Mouse (Mus musculus): Measurements from ENCODE around the gene Wasf3.

- TF ChIP-seq CTCF (IDR thresholded peaks at IDR 0.05; ENCODE audit: low read depth, low read length) (no peak), TAL1 (conservative IDR thresholded peaks at IDR 0.05; ENCODE audit: low read depth, low read length) (no peak)
Observed at GRCm38 (mm10) chr5:146416331-146417110, 31.7 kb downstream of the Wasf3 start.

Data from G1E (cell line).